Mouse (Mus musculus): ENCODE results near the gene Slc4a5. TPM values are rescaled to one million over a fixed set of nuclear protein-coding genes. Genes with fewer than 3 reads are reported as not detected.

Slc4a5 gene
- polyA plus RNA-seq, 1 experiment from 2014 or later: 1.2 TPM

DNA sequence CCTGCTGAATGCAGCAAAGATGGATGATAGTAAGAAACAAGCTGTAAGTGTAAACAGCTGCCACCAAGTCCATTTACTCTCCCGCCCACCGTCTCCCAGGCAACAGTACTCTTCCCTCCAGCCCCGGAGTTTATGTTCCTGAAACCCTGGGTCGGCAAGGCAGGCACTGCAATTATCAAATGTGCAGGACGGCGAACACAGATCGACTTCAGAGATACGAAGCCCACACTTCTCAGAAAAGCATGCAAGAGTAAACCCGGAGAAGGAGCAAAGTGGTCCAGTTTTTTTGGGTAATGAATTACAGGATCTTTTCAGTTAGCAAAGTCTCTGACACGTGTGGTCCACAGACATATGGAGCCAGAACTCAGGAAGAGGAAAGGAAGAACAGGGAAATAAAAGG is 96.4 kb downstream of the Slc4a5 start:
- H3K27me3 ChIP-seq: no peaks in the 10 kb centered on the region
- H3K4me1 ChIP-seq: peaks cover 19% of the 10 kb centered on the region
- WGBS: 4% methylated on average over 10 of the region's 10 CpGs
- no peak overlapping the region for H3K27ac ChIP-seq
- no peaks in the 10 kb centered on the region for H3K9me3 ChIP-seq
- H3K4me3 ChIP-seq: peak overlapping the region; percentile 95; the same call in 1 of the 2 replicates
- H3K4me2 ChIP-seq: peak overlapping the region; percentile 95
- no peak for ATAC-seq (ENCODE audit: borderline replicate concordance, extremely low read depth, low FRiP score, low TSS enrichment)
- H3K36me3 ChIP-seq: peaks cover 13% of the 10 kb centered on the region
- H3K9ac ChIP-seq: no peak overlapping the region; the same call in 1 of the 2 replicates

- peak; percentile 99 for ATAC-seq (ENCODE audit: borderline replicate concordance, extremely low read depth, low FRiP score, low TSS enrichment)
- WGBS: under 1% methylated on average over 52 of the region's 52 CpGs
- Histone ChIP-seq H3K9me3 (no peaks in the 10 kb centered on the region), H3K4me2 (peak overlapping the region; percentile 95), H3K27me3 (no peaks in the 10 kb centered on the region), H3K4me3 (peak overlapping the region; percentile 95), H3K4me1 (peaks cover 19% of the 10 kb centered on the region), H3K27ac (peak overlapping the region; percentile 37; the same call in 1 of the 2 replicates), H3K36me3 (peaks cover 2% of the 10 kb centered on the region), H3K9ac (peak overlapping the region; percentile 75)
Measured at GRCm38 (mm10) chr6:83317108-83317741, 97.6 kb downstream of the Slc4a5 start.

- Histone ChIP-seq H3K36me3 (no peaks in the 10 kb centered on the region), H3K27me3 (no peaks in the 10 kb centered on the region), H3K4me2 (no peak overlapping the region), H3K9ac (no peak overlapping the region), H3K27ac (no peak overlapping the region), H3K9me3 (no peaks in the 10 kb centered on the region), H3K4me1 (peaks cover 9% of the 10 kb centered on the region), H3K4me3 (no peak overlapping the region)
- WGBS: 47% methylated on average over 1 of the region's 1 CpGs
- ATAC-seq (ENCODE audit: borderline replicate concordance, extremely low read depth, low FRiP score, low TSS enrichment): no peak
Measured at GRCm38 (mm10) chr6:83321927-83322326, 102.3 kb downstream of the Slc4a5 start.

GRCm38 (mm10) chr6:83322794-83323193 is 103.2 kb downstream of the Slc4a5 start:
- H3K9me3 ChIP-seq: no peaks in the 10 kb centered on the region
- no peaks in the 10 kb centered on the region for H3K27me3 ChIP-seq
- WGBS: 43% methylated on average over 2 of the region's 2 CpGs
- H3K4me1 ChIP-seq: peaks cover 10% of the 10 kb centered on the region
- H3K27ac ChIP-seq: no peak overlapping the region
- H3K4me2 ChIP-seq: no peak overlapping the region
- H3K9ac ChIP-seq: no peak overlapping the region
- H3K4me3 ChIP-seq: no peak overlapping the region
- ATAC-seq (ENCODE audit: borderline replicate concordance, extremely low read depth, low FRiP score, low TSS enrichment): no peak
- H3K36me3 ChIP-seq: no peaks in the 10 kb centered on the region

- peaks cover 10% of the 10 kb centered on the region for H3K4me1 ChIP-seq
- no peak overlapping the region for H3K27ac ChIP-seq
- no peak overlapping the region for H3K9ac ChIP-seq
- H3K4me3 ChIP-seq: no peak overlapping the region
- peaks cover 5% of the 10 kb centered on the region; the same call in 1 of the 2 replicates for H3K36me3 ChIP-seq
- WGBS: 55% methylated on average over 8 of the region's 8 CpGs
- ATAC-seq (ENCODE audit: borderline replicate concordance, extremely low read depth, low FRiP score, low TSS enrichment): no peak
- no peaks in the 10 kb centered on the region for H3K27me3 ChIP-seq
- H3K4me2 ChIP-seq: no peak overlapping the region
- H3K9me3 ChIP-seq: no peaks in the 10 kb centered on the region
Measured at GRCm38 (mm10) chr6:83323652-83324419, 104.2 kb downstream of the Slc4a5 start.

GRCm38 (mm10) chr6:83325525-83326393 is 106.1 kb downstream of the Slc4a5 start, which contains the start of the genes Mthfd2 and Mob1a:
Gene Mthfd2, minus strand, starts transcription at chr6:83325908.
Gene Mob1a, plus strand, starts transcription at chr6:83326016.
- H3K9ac ChIP-seq: peak within 1 kb of the TSS; percentile 86
- peak within 1 kb of the TSS; percentile 78 for H3K4me2 ChIP-seq
- H3K27me3 ChIP-seq: no peaks in the 10 kb centered on the region
- H3K4me3 ChIP-seq: peak within 1 kb of the TSS; percentile 88
- no peaks in the 10 kb centered on the region for H3K9me3 ChIP-seq
- peak; percentile 98 for ATAC-seq (ENCODE audit: borderline replicate concordance, extremely low read depth, low FRiP score, low TSS enrichment)
- WGBS: 1% methylated on average over 64 of the region's 65 CpGs
- peaks cover 24% of the 10 kb centered on the region for H3K36me3 ChIP-seq
- peak within 1 kb of the TSS; percentile 95 for H3K27ac ChIP-seq
- peaks cover 10% of the 10 kb centered on the region for H3K4me1 ChIP-seq

GRCm38 (mm10) chr6:83326394-83326736 is 106.7 kb downstream of the Slc4a5 start:
- WGBS: 4% methylated on average over 6 of the region's 6 CpGs
- Histone ChIP-seq H3K27ac (peak overlapping the region; percentile 95), H3K36me3 (peaks cover 28% of the 10 kb centered on the region), H3K4me2 (peak overlapping the region; percentile 78), H3K4me1 (peaks cover 10% of the 10 kb centered on the region), H3K27me3 (no peaks in the 10 kb centered on the region), H3K9ac (peak overlapping the region; percentile 86), H3K4me3 (peak overlapping the region; percentile 88), H3K9me3 (no peaks in the 10 kb centered on the region)
- no peak for ATAC-seq (ENCODE audit: borderline replicate concordance, extremely low read depth, low FRiP score, low TSS enrichment)

DNA sequence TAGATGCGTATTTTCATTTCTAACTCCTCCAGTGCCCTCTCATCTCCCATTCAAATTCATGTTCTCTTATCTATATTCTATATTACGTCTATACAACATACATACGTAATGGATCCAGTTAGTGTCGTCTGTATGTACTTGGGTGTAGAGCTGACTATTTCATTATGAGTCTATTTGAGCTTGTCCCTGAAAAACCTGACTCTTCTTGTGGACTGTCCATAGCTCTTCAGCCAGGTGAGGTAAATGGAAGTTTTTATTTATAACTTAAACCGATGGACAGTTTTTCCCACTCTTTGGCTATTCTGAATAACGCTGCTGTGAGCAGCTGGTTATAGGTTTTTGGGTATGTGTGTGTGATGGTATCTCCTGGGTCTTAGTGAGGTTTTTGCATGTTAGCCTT is 107.1 kb downstream of the Slc4a5 start:
- 48% methylated on average over 6 of the region's 6 CpGs for WGBS
- Histone ChIP-seq H3K9ac (peak overlapping the region; percentile 86), H3K27me3 (no peaks in the 10 kb centered on the region), H3K27ac (no peak overlapping the region), H3K36me3 (peaks cover 32% of the 10 kb centered on the region), H3K4me3 (peak overlapping the region; percentile 88), H3K4me1 (peaks cover 10% of the 10 kb centered on the region), H3K9me3 (no peaks in the 10 kb centered on the region), H3K4me2 (peak overlapping the region; percentile 78)
- no peak for ATAC-seq (ENCODE audit: borderline replicate concordance, extremely low read depth, low FRiP score, low TSS enrichment)

DNA sequence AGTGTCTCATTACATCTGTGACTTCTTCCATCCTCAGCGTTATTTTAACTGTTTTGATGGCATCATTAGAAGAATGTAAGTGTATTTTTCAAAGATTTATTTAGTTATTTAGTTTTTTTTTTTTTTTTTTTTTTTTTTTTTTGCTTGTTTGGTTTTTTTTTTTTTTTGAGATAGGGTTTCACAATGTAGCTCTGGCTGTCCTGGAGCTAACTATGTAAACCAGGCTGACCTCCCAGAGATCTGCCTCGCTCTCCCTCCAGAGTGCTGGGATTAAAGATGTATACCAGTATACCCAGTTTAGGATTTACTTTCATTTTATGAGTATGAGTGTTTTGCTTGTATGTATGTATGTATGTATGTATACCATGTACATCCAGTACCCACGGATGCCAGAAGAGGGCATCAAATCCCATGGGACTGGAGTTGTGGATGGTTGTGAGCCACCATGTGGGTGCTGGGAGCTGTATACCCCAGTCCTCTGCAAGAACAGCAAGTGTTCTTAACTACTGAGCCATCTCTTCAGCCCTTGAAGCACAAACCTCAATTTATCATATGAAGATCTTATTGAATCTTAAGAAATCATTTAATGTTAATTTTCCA is 108.1 kb downstream of the Slc4a5 start:
- no peaks in the 10 kb centered on the region for H3K9me3 ChIP-seq
- H3K4me2 ChIP-seq: 0 out of 2 replicates have a peak overlapping the region, but pooled peaks have one; percentile 78
- H3K27ac ChIP-seq: no peak overlapping the region
- peaks cover 40% of the 10 kb centered on the region for H3K36me3 ChIP-seq
- 85% methylated on average over 3 of the region's 3 CpGs for WGBS
- H3K4me1 ChIP-seq: peaks cover 10% of the 10 kb centered on the region
- no peaks in the 10 kb centered on the region for H3K27me3 ChIP-seq
- no peak overlapping the region for H3K4me3 ChIP-seq
- ATAC-seq (ENCODE audit: borderline replicate concordance, extremely low read depth, low FRiP score, low TSS enrichment): no peak
- H3K9ac ChIP-seq: no peak overlapping the region

- no peak for ATAC-seq (ENCODE audit: borderline replicate concordance, extremely low read depth, low FRiP score, low TSS enrichment)
- Histone ChIP-seq H3K4me1 (no peaks in the 10 kb centered on the region), H3K9me3 (no peaks in the 10 kb centered on the region)
Measured at GRCm38 (mm10) chr6:83341387-83341786, 121.8 kb downstream of the Slc4a5 start.

DNA sequence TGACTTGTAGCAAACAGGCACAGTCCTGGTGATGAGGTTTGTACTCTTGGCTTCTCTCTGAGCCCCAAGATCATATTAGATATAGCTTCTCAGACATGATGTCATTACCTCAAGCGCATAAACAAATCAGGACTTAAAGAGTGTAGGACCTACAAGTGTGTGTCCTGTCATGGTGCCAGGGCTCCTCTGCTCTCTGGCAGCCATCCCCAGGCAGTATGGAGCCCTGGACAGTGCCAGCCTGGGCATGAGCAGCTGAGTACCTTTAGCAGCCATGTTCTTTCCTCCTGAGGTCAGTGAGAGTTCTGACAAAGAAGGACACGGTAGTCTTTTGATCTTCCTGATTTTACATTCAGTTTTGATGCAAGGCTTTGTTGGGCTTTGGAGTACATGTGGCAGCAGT is 123.3 kb downstream of the Slc4a5 start:
- no peak for ATAC-seq (ENCODE audit: borderline replicate concordance, extremely low read depth, low FRiP score, low TSS enrichment)
- Histone ChIP-seq H3K27ac (no peak overlapping the region), H3K36me3 (peaks cover 49% of the 10 kb centered on the region), H3K4me2 (no peak overlapping the region), H3K27me3 (no peaks in the 10 kb centered on the region), H3K9me3 (no peaks in the 10 kb centered on the region), H3K4me3 (no peak overlapping the region), H3K4me1 (no peaks in the 10 kb centered on the region), H3K9ac (no peak overlapping the region)
- WGBS: 94% methylated on average over 2 of the region's 2 CpGs

More at GRCm38 (mm10) chr6:83341387-83341786, 121.8 kb downstream of the Slc4a5 start:
- WGBS: 76% methylated on average over 3 of the region's 3 CpGs
- H3K36me3 ChIP-seq: peaks cover 61% of the 10 kb centered on the region
- no peak overlapping the region for H3K4me3 ChIP-seq
- no peaks in the 10 kb centered on the region for H3K27me3 ChIP-seq
- no peak overlapping the region for H3K4me2 ChIP-seq
- H3K9ac ChIP-seq: no peak overlapping the region
- no peak overlapping the region for H3K27ac ChIP-seq
